Mouse (Mus musculus) liver, adult 10 weeks (tissue): Measurements from ENCODE around the gene Olfr898. TPM values are rescaled to one million over a fixed set of nuclear protein-coding genes. Genes with fewer than 3 reads are reported as not detected.

Source experiments
- polyA plus RNA-seq: library from polyadenylated mRNA; stranded (reverse); fragments of 350-450 nt; fragmentation: Illumina TruSeq; extraction: RNeasy Lipid Tissue Mini Kit (QIAGEN cat#74804); gene quantifications from one replicate; pipeline ENCODE4 v1.2.3, GENCODE M21; 2014; ENCODE audit warnings: low read depth, low replicate concordance

The Olfr898 gene
- polyA plus RNA-seq = not detected

GRCm38 (mm10) chr9:38348111-38348510 is at the start of gene Olfr898:
Olfr898 (plus strand) TSS chr9:38348411.

GRCm38 (mm10) chr9:38328760-38329159 is 19.5 kb upstream of the Olfr898 start, which contains the start of gene Olfr25:
Olfr25 (plus strand) TSS chr9:38329060.

DNA sequence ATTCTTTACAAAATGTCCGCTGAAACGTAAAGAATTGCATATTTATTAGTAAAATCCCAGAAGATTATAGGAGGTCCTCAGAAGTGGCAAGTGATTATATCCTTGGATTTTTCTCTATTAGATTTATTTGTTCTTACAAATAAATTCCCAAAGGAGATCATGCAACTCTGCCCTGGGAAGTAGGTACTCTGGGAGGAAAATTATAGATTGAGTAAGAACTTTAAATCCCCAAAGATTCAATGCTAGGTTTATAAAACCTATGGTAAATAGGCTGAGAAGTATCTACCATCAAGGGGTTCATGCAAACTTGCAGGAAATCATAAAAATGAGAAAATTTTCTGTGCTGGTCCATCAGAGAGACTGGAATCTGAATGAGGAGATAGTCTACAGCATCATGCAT is 18.4 kb downstream of the Olfr898 start, which contains the start of gene Olfr250:
Olfr250 (plus strand) TSS at position 301 of the 400 bp plus-strand sequence.

DNA sequence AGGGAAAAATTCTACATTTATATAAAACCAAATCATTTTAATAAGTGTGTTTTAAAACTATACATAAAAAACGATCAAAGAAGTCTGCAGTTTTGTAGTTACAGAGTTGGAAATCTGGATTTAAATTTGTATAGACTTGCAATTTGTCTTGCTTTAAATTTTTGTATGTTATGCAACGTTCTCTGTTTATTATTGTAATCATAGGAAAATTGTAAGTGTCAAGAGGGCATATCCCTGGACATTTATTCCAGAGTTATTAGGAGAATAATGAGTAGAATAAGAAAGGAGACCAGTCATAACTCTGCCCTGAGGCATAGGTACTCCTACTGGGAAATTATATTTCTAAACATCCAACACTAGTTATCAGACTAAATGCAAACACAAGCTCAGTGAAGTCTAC is 28.6 kb downstream of the Olfr898 start, which contains the start of gene Olfr251:
Olfr251 (plus strand) TSS at position 301 of the 400 bp plus-strand sequence.

DNA sequence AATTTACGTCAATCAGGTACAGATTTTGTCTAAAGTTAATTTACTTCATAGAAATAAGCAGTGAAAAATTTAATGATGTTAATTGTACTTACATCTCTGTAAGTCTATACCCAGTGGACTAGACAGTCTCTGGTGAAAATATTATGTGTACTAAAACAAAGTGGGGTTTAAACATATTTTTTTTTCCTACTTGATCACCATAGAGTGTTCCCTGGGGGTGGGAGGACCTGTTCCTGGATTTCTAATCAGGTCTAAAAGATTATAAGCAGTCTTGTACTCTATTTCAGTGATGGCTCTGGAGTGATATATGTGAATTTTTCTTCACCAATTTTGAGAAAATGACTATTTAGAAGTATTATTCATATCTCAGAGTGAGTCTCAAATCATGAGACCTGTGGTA is 53.2 kb downstream of the Olfr898 start, which contains the start of gene Olfr147:
Olfr147 (plus strand) TSS at position 301 of the 400 bp plus-strand sequence.

Other genes with a start within 250 kb of the Olfr898 start
- not detected for gene Olfr888, start 240.3 kb upstream of the Olfr898 start, polyA plus RNA-seq
- gene Olfr889, start 233.2 kb upstream of the Olfr898 start, polyA plus RNA-seq = not detected
- not detected for gene Olfr890, start 205.9 kb upstream of the Olfr898 start, polyA plus RNA-seq
- gene Olfr891, start 167.6 kb upstream of the Olfr898 start, polyA plus RNA-seq = not detected
- not detected for gene Olfr893, start 140.0 kb upstream of the Olfr898 start, polyA plus RNA-seq
- not detected for gene Olfr894, start 130.4 kb upstream of the Olfr898 start, polyA plus RNA-seq
- gene Olfr143, start 95.6 kb upstream of the Olfr898 start, polyA plus RNA-seq = not detected
- not detected for gene Olfr895, start 80.6 kb upstream of the Olfr898 start, polyA plus RNA-seq
- not detected for gene Olfr896-ps1, start 57.3 kb upstream of the Olfr898 start, polyA plus RNA-seq
- not detected for gene Olfr25, start 19.4 kb upstream of the Olfr898 start, polyA plus RNA-seq
- not detected for gene Olfr250, start 18.5 kb downstream of the Olfr898 start, polyA plus RNA-seq
- gene Olfr251, start 28.7 kb downstream of the Olfr898 start, polyA plus RNA-seq = not detected
- gene Olfr147, start 53.3 kb downstream of the Olfr898 start, polyA plus RNA-seq = not detected
- gene Olfr901, start 81.0 kb downstream of the Olfr898 start, polyA plus RNA-seq = not detected
- not detected for gene Olfr902, start 99.2 kb downstream of the Olfr898 start, polyA plus RNA-seq
- gene Olfr904, start 114.7 kb downstream of the Olfr898 start, polyA plus RNA-seq = not detected
- not detected for gene Olfr905, start 122.7 kb downstream of the Olfr898 start, polyA plus RNA-seq
- not detected for gene Olfr906, start 138.7 kb downstream of the Olfr898 start, polyA plus RNA-seq
- gene Olfr907, start 147.4 kb downstream of the Olfr898 start, polyA plus RNA-seq = not detected
- not detected for gene Olfr911-ps1, start 173.2 kb downstream of the Olfr898 start, polyA plus RNA-seq
- gene Olfr910, start 189.4 kb downstream of the Olfr898 start, polyA plus RNA-seq = not detected
- not detected for gene Olfr912, start 231.8 kb downstream of the Olfr898 start, polyA plus RNA-seq
- gene Olfr913, start 244.3 kb downstream of the Olfr898 start, polyA plus RNA-seq = not detected